In genomic region chr16:7038639-7039260, GRCm38 (mm10) we compare ENCODE assay signal across 9 mouse cellular contexts.
DNase-seq lines count a peak whose midpoint lies in the region; ATAC-seq and TF ChIP-seq lines count a peak whose summit lies in the region.
"Had no signal": no experiment of that assay in that cellular context is flagged by ENCODE, and none has a peak within 500 bp of the region (broad histone marks: within the 10 kb centered on the region; RNA-seq: fewer than 3 reads in every experiment).

No protein-coding gene starts in this region.

- H3K9ac ChIP-seq in lung, embryonic 16.5 days (ENCODE audit: low read length), result no peak overlapping the region
- H3K9ac ChIP-seq in midbrain, embryonic 11.5 days (ENCODE audit: low read length), result peak overlapping the region; percentile 6

- no peaks in the 10 kb centered on the region for H3K27me3 ChIP-seq in cerebellum, adult 2 months (ENCODE audit: control insufficient read depth, insufficient read depth, low read length)
- peaks cover 24% of the 10 kb centered on the region for H3K27me3 ChIP-seq in lung, embryonic 16.5 days (ENCODE audit: control insufficient read depth, insufficient read depth, low read depth, low read length)
- H3K27me3 ChIP-seq in midbrain, embryonic 11.5 days (ENCODE audit: control insufficient read depth, insufficient read depth, low read length), result peaks cover 15% of the 10 kb centered on the region

- H3K4me3 ChIP-seq in cerebellum, adult 2 months (replicated peaks; ENCODE audit: insufficient read depth, low read depth, low read length), result peak overlapping the region; percentile 11
- H3K4me3 ChIP-seq in lung, embryonic 16.5 days (ENCODE audit: low read length), result peak overlapping the region; percentile 9; the same call in 1 of the 2 replicates
- no peak overlapping the region for H3K4me3 ChIP-seq in lung, adult 2 months (replicated peaks; ENCODE audit: extremely low read depth, low read depth, low read length)
- H3K4me3 ChIP-seq in midbrain, embryonic 11.5 days (ENCODE audit: low read depth, low read length), result peak overlapping the region; percentile 35

- no peak for TF ChIP-seq CTCF in cerebellum, adult 2 months (IDR thresholded peaks at IDR 0.05; ENCODE audit: borderline replicate concordance, insufficient read depth, low read depth, low read length)
- TF ChIP-seq CTCF in lung, adult 2 months (IDR thresholded peaks at IDR 0.05; ENCODE audit: insufficient read depth, low read length), result no peak

- H3K36me3 ChIP-seq in lung, embryonic 16.5 days (ENCODE audit: control insufficient read depth, insufficient read depth, low read length), result no peaks in the 10 kb centered on the region
- no peaks in the 10 kb centered on the region for H3K36me3 ChIP-seq in midbrain, embryonic 11.5 days (ENCODE audit: control insufficient read depth, insufficient read depth, low read length)

- H3K4me2 ChIP-seq in lung, embryonic 16.5 days (ENCODE audit: low read depth, low read length), result peak overlapping the region; percentile 41
- H3K4me2 ChIP-seq in midbrain, embryonic 11.5 days, result peak overlapping the region; percentile 47

- no peak for ATAC-seq in lung, embryonic 16.5 days (ENCODE audit: low read depth)
- peak; percentile 58; the same call in 1 of the 2 replicates for ATAC-seq in midbrain, embryonic 11.5 days (ENCODE audit: low FRiP score)

- no peaks in the 10 kb centered on the region for H3K9me3 ChIP-seq in lung, embryonic 16.5 days (ENCODE audit: control insufficient read depth, low read length)
- H3K9me3 ChIP-seq in midbrain, embryonic 11.5 days (ENCODE audit: control insufficient read depth, low read length), result no peaks in the 10 kb centered on the region

- 20% methylated on average over 18 of the region's 18 CpGs for WGBS in cerebellum, adult 2 months
- WGBS in lung, embryonic 16.5 days, result under 1% methylated on average over 18 of the region's 18 CpGs
- WGBS in lung, adult 2 months, result 3% methylated on average over 18 of the region's 18 CpGs
- under 1% methylated on average over 18 of the region's 18 CpGs for WGBS in midbrain, embryonic 11.5 days

- H3K4me1 ChIP-seq in cerebellum, adult 2 months (ENCODE audit: control insufficient read depth, insufficient read depth, low read length), result peaks cover 4% of the 10 kb centered on the region
- no peaks in the 10 kb centered on the region for H3K4me1 ChIP-seq in lung, embryonic 16.5 days (replicated peaks; ENCODE audit: control insufficient read depth, insufficient read depth, low read length)
- no peaks in the 10 kb centered on the region for H3K4me1 ChIP-seq in lung, adult 2 months (ENCODE audit: control insufficient read depth, insufficient read depth, low read length)
- H3K4me1 ChIP-seq in midbrain, embryonic 11.5 days (ENCODE audit: control insufficient read depth, insufficient read depth, low read length), result peaks cover 3% of the 10 kb centered on the region; the same call in 1 of the 2 replicates

- DNase-seq in cerebellum, adult 2 months, result no peak
- no peak for DNase-seq in cerebellum, adult 18-20 months
- no peak for DNase-seq in lung, adult 2 months
- DNase-seq in midbrain, embryonic 11.5 days (ENCODE audit: low spot score, missing footprints), result peak; percentile 92
- no peak for DNase-seq in adrenal gland, postnatal 25 days
- DNase-seq in left cerebral cortex, adult 18-20 months (ENCODE audit: low spot score in 2 of 2), result no peak
- no peak for DNase-seq in adrenal gland, adult 18-20 months (ENCODE audit: low spot score in 2 of 2)
- DNase-seq: thymus, adult 2 months had no signal

- no peak for TF ChIP-seq POLR2A in cerebellum, adult 2 months (IDR thresholded peaks at IDR 0.05; ENCODE audit: borderline replicate concordance, insufficient read depth, low read length)
- TF ChIP-seq POLR2A in lung, adult 2 months (IDR thresholded peaks at IDR 0.05; ENCODE audit: borderline replicate concordance, extremely low read depth, low read depth, low read length), result no peak

- no peak overlapping the region for H3K27ac ChIP-seq in cerebellum, adult 2 months (ENCODE audit: insufficient read depth, low read length)
- H3K27ac ChIP-seq in lung, embryonic 16.5 days (ENCODE audit: low read length), result no peak overlapping the region
- H3K27ac ChIP-seq in midbrain, embryonic 11.5 days (ENCODE audit: low read depth, low read length), result no peak overlapping the region
